Mouse (Mus musculus): ENCODE measurements around the gene Tsc2. TPM values are rescaled to one million over a fixed set of nuclear protein-coding genes. Genes with fewer than 3 reads are reported as not detected.

Gene Tsc2
- polyA plus RNA-seq, 1 experiment from 2014 or later = 46.2 TPM

DNA sequence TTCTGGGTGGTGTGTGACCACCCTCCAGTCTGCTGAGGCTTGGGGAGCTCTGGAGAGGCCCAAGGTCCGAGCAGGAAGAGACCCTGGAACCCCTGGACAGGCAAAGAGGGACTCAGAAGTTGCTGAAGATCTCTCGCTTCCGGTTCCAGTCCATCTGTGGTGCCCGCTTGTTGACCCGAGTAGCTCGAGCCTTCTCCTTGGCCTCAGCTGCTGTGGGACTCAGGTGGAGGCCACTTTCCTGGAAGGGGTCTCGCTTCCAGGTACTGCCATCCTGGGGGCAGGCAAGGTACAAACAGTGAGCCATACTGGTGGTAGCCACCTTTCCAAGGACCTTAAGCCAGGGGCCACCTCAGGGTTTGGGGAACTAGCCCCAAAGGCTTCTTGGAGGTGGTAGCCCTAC lies 7.7 kb upstream of the Tsc2 start:
- Histone ChIP-seq H3K4me2 (ENCODE audit: low read depth, low read length) (peak overlapping the region; percentile 17; the same call in 1 of the 2 replicates), H3K4me1 (ENCODE audit: control insufficient read depth, insufficient read depth, low read length) (peaks cover 15% of the 10 kb centered on the region), H3K9me3 (replicated peaks; ENCODE audit: control insufficient read depth, low read length) (no peaks in the 10 kb centered on the region), H3K27ac (replicated peaks; ENCODE audit: low read depth, low read length) (peak overlapping the region; percentile 91), H3K9ac (replicated peaks; ENCODE audit: low read length) (peak overlapping the region; percentile 29), H3K4me3 (ENCODE audit: low read depth, low read length) (no peak overlapping the region), H3K36me3 (replicated peaks; ENCODE audit: control insufficient read depth, insufficient read depth, low read depth, low read length) (no peaks in the 10 kb centered on the region), H3K27me3 (ENCODE audit: control insufficient read depth, insufficient read depth, low read length) (no peaks in the 10 kb centered on the region)
- WGBS = 80% methylated on average over 7 of the region's 7 CpGs
- no peak for DNase-seq (ENCODE audit: low spot score)
- ATAC-seq (replicated peaks; ENCODE audit: insufficient number of reproducible peaks, low FRiP score, low TSS enrichment, low read depth) = no peak

DNA sequence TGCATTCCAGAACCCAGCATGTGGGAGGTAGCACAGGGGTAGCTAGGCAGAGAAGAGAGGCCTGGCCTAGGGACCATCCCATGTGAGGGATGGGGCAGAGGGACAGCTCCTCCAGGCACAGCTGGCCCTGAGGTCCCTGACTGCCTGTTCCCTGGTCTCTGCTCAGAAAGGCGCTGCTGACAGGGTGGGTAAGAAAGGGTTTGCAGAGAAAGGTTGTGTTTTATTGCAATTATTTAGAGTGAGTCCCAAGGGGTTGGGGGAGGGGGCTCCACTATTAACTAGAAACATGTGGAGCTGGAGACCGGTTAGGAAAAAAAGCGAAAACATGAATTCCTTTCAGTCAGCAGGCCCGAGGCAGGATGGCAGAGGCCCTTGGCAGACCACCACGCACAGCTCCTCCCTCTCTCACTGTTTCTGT lies 7.2 kb upstream of the Tsc2 start:
- Histone ChIP-seq H3K9me3 (replicated peaks; ENCODE audit: control insufficient read depth, low read length) (no peaks in the 10 kb centered on the region), H3K4me3 (ENCODE audit: low read depth, low read length) (no peak overlapping the region), H3K9ac (replicated peaks; ENCODE audit: low read length) (peak overlapping the region; percentile 29), H3K27me3 (ENCODE audit: control insufficient read depth, insufficient read depth, low read length) (no peaks in the 10 kb centered on the region), H3K27ac (replicated peaks; ENCODE audit: low read depth, low read length) (peak overlapping the region; percentile 91), H3K4me2 (ENCODE audit: low read depth, low read length) (peak overlapping the region; percentile 24; the same call in 1 of the 2 replicates), H3K4me1 (ENCODE audit: control insufficient read depth, insufficient read depth, low read length) (peaks cover 14% of the 10 kb centered on the region), H3K36me3 (replicated peaks; ENCODE audit: control insufficient read depth, insufficient read depth, low read depth, low read length) (no peaks in the 10 kb centered on the region)
- 29% methylated on average over 5 of the region's 5 CpGs for WGBS
- ATAC-seq (replicated peaks; ENCODE audit: insufficient number of reproducible peaks, low FRiP score, low TSS enrichment, low read depth) (peak; percentile 76), DNase-seq (ENCODE audit: low spot score) (peak; percentile 84)

DNA sequence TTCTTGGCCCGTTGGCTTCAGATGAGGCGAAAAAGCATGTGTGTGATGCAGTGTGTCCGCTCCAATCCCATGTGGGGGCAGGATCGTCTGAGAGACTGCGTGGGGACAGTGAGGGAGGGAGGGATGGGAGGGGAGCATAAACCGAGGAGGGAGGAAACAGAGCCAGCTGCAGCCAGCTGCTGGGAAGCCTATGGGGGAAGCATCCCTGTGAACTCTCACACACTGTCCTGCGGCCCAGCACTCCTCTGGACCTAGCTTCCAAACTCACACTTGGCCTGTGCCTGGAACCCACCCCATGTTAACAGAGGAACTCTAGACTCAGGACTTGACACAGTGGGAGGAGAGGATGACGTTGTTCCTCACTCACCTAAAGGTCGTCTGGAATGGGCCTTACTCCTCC lies 6.4 kb upstream of the Tsc2 start:
- Histone ChIP-seq H3K4me3 (ENCODE audit: low read depth, low read length) (no peak overlapping the region), H3K4me2 (ENCODE audit: low read depth, low read length) (no peak overlapping the region), H3K27me3 (ENCODE audit: control insufficient read depth, insufficient read depth, low read length) (no peaks in the 10 kb centered on the region), H3K9me3 (replicated peaks; ENCODE audit: control insufficient read depth, low read length) (no peaks in the 10 kb centered on the region), H3K4me1 (ENCODE audit: control insufficient read depth, insufficient read depth, low read length) (peaks cover 8% of the 10 kb centered on the region), H3K27ac (replicated peaks; ENCODE audit: low read depth, low read length) (peak overlapping the region; percentile 91), H3K9ac (replicated peaks; ENCODE audit: low read length) (no peak overlapping the region), H3K36me3 (replicated peaks; ENCODE audit: control insufficient read depth, insufficient read depth, low read depth, low read length) (no peaks in the 10 kb centered on the region)
- DNase-seq (ENCODE audit: low spot score) (no peak), ATAC-seq (replicated peaks; ENCODE audit: insufficient number of reproducible peaks, low FRiP score, low TSS enrichment, low read depth) (0 out of 2 replicates have a peak, but pooled peaks have one; percentile 7)
- 47% methylated on average over 9 of the region's 9 CpGs for WGBS

DNA sequence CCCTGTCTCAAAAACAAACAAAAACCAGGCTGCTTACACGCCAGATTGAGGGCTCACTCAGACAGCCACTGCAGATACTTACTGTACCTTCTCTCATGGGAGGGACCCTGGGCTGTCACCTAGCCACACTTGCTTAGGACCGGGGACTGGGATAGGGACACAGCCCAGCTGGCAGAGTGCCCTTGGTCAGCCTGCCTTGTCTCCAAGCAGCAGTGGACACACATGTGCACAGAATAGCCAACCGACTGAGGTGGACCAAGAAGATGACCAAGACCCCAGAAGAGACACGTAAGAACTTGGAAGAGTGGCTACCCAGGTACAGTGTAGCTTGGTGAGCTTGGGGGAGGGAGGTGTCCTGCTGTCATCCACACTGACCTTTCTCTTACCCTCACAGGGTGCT lies 5.8 kb upstream of the Tsc2 start:
- no peak overlapping the region for H3K9ac ChIP-seq (replicated peaks; ENCODE audit: low read length)
- H3K4me1 ChIP-seq (ENCODE audit: control insufficient read depth, insufficient read depth, low read length) = peaks cover 8% of the 10 kb centered on the region
- H3K27ac ChIP-seq (replicated peaks; ENCODE audit: low read depth, low read length) = peak overlapping the region; percentile 91; the same call in 1 of the 2 replicates
- WGBS = 87% methylated on average over 4 of the region's 4 CpGs
- H3K36me3 ChIP-seq (replicated peaks; ENCODE audit: control insufficient read depth, insufficient read depth, low read depth, low read length) = no peaks in the 10 kb centered on the region
- no peaks in the 10 kb centered on the region for H3K27me3 ChIP-seq (ENCODE audit: control insufficient read depth, insufficient read depth, low read length)
- H3K4me2 ChIP-seq (ENCODE audit: low read depth, low read length) = no peak overlapping the region
- no peak for DNase-seq (ENCODE audit: low spot score)
- no peak overlapping the region for H3K4me3 ChIP-seq (ENCODE audit: low read depth, low read length)
- no peak for ATAC-seq (replicated peaks; ENCODE audit: insufficient number of reproducible peaks, low FRiP score, low TSS enrichment, low read depth)
- H3K9me3 ChIP-seq (replicated peaks; ENCODE audit: control insufficient read depth, low read length) = no peaks in the 10 kb centered on the region

DNA sequence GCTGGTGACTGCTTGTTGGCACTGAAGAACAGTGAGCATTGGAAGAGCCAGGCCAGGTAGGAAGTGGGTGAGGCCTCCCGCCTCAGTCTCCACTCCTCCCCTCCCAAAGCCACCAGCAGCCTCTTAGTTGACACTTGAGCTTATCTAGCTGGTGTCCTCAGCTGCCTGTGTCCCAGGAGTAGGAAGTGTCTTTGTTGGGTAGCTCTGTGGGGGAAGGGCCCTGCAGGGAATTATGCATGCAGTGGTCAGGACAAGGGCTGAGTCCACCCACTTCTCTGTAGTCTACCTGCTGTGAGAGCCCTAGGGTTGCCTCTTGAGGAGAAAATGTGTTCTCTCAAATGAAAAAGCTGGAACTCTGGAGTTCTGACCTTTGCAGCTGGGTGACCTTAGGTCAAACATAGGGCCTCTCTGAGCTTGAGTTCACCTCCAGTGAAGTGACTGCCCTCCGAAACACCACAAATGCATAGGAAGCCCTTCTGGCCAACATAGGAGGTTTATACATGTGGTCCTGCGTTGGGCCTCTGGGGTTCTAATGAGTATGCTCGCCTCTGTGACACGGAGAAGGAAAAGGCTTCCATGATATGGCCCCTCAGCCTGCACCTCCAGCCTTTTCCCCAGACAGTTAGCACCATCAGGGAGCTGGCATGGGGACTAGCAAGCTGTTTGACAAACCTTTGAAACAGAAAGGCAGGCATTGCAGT lies 4.5 kb upstream of the Tsc2 start:
- Histone ChIP-seq H3K4me1 (ENCODE audit: control insufficient read depth, insufficient read depth, low read length) (peaks cover 11% of the 10 kb centered on the region), H3K9ac (replicated peaks; ENCODE audit: low read length) (no peak overlapping the region), H3K4me2 (ENCODE audit: low read depth, low read length) (no peak overlapping the region), H3K27ac (replicated peaks; ENCODE audit: low read depth, low read length) (no peak overlapping the region), H3K27me3 (ENCODE audit: control insufficient read depth, insufficient read depth, low read length) (no peaks in the 10 kb centered on the region), H3K36me3 (replicated peaks; ENCODE audit: control insufficient read depth, insufficient read depth, low read depth, low read length) (no peaks in the 10 kb centered on the region), H3K9me3 (replicated peaks; ENCODE audit: control insufficient read depth, low read length) (no peaks in the 10 kb centered on the region), H3K4me3 (ENCODE audit: low read depth, low read length) (no peak overlapping the region)
- ATAC-seq (replicated peaks; ENCODE audit: insufficient number of reproducible peaks, low FRiP score, low TSS enrichment, low read depth) = no peak
- 61% methylated on average over 5 of the region's 5 CpGs for WGBS
- no peak for DNase-seq (ENCODE audit: low spot score)

DNA sequence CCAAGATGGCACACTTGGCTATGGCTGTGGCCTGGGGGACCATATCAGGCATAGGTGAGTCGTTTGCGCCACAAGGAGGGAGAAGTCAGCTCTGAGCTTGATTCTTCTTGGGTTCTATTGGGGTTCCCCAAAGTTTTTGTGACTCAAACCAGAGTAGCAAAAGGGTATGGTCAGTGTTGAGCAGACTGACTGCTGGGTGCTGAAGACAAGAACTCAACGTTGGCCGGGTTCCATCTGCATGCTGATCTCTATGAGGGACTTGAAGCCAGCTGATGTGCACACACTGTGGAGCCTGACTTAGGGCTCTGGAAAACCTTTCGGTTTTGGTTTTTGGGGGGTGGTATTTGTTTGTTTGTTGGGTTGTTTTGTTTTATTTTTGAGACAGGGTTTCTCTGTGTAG lies 3.3 kb upstream of the Tsc2 start:
- Histone ChIP-seq H3K27me3 (ENCODE audit: control insufficient read depth, insufficient read depth, low read length) (no peaks in the 10 kb centered on the region), H3K27ac (replicated peaks; ENCODE audit: low read depth, low read length) (no peak overlapping the region), H3K4me1 (ENCODE audit: control insufficient read depth, insufficient read depth, low read length) (peaks cover 14% of the 10 kb centered on the region), H3K9ac (replicated peaks; ENCODE audit: low read length) (no peak overlapping the region), H3K36me3 (replicated peaks; ENCODE audit: control insufficient read depth, insufficient read depth, low read depth, low read length) (no peaks in the 10 kb centered on the region), H3K4me3 (ENCODE audit: low read depth, low read length) (no peak overlapping the region), H3K9me3 (replicated peaks; ENCODE audit: control insufficient read depth, low read length) (no peaks in the 10 kb centered on the region), H3K4me2 (ENCODE audit: low read depth, low read length) (no peak overlapping the region)
- WGBS = 91% methylated on average over 5 of the region's 5 CpGs
- DNase-seq (ENCODE audit: low spot score) (no peak), ATAC-seq (replicated peaks; ENCODE audit: insufficient number of reproducible peaks, low FRiP score, low TSS enrichment, low read depth) (no peak)

DNA sequence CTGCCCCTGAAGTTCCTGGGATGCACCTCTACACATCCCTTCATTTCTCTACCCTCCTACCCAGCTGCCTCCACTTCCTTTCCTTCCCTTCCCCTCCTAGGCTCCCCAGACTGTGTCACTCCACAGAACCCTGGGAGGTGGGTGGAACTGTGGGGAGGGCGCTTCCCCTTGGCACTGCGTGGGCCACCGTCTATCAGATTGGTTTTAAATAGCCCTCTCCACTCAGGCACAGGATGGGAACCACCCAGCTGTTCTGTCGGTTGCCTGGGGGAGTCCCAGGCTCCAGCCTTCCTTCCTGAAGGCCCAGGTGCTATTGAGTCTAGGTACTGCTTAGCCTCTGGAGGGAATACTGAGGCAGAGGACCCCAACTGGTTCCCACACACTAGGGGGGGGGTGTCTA lies 2.6 kb upstream of the Tsc2 start:
- H3K36me3 ChIP-seq (replicated peaks; ENCODE audit: control insufficient read depth, insufficient read depth, low read depth, low read length) = no peaks in the 10 kb centered on the region; the same call in 1 of the 2 replicates
- WGBS = 94% methylated on average over 4 of the region's 4 CpGs
- H3K4me1 ChIP-seq (ENCODE audit: control insufficient read depth, insufficient read depth, low read length) = peaks cover 11% of the 10 kb centered on the region

DNA sequence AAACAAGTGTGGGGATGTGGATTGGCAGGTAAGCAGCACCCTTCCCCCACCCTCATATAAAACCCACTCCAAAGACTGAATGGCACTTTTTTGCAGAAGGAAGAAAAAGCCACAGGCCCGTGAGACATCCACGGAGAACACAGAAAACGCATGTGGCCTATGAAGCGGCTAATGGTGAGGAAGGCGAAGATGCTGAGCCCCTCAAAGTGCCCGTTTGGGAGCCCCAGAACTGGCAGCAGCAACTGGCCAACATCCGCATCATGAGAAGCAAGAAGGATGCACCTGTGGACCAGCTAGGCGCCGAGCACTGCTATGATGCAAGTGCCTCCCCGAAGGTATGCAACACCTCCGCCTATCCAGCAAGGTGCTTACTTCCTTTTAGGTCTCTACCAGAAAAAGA lies 1.4 kb upstream of the Tsc2 start:
- no peaks in the 10 kb centered on the region for H3K27me3 ChIP-seq (ENCODE audit: control insufficient read depth, insufficient read depth, low read length)
- no peak overlapping the region for H3K9ac ChIP-seq (replicated peaks; ENCODE audit: low read length)
- H3K36me3 ChIP-seq (replicated peaks; ENCODE audit: control insufficient read depth, insufficient read depth, low read depth, low read length) = peaks cover 3% of the 10 kb centered on the region
- H3K4me1 ChIP-seq (ENCODE audit: control insufficient read depth, insufficient read depth, low read length) = peaks cover 6% of the 10 kb centered on the region; the same call in 1 of the 2 replicates
- no peak for DNase-seq (ENCODE audit: low spot score)
- WGBS = 92% methylated on average over 11 of the region's 11 CpGs
- no peaks in the 10 kb centered on the region for H3K9me3 ChIP-seq (replicated peaks; ENCODE audit: control insufficient read depth, low read length)
- no peak for ATAC-seq (replicated peaks; ENCODE audit: insufficient number of reproducible peaks, low FRiP score, low TSS enrichment, low read depth)
- H3K27ac ChIP-seq (replicated peaks; ENCODE audit: low read depth, low read length) = no peak overlapping the region
- H3K4me2 ChIP-seq (ENCODE audit: low read depth, low read length) = no peak overlapping the region
- H3K4me3 ChIP-seq (ENCODE audit: low read depth, low read length) = no peak overlapping the region

More for the DNA sequence above, 2.6 kb upstream of the Tsc2 start:
- no peak overlapping the region for H3K4me2 ChIP-seq (ENCODE audit: low read depth, low read length)
- no peak overlapping the region for H3K4me3 ChIP-seq (ENCODE audit: low read depth, low read length)
- H3K9me3 ChIP-seq (replicated peaks; ENCODE audit: control insufficient read depth, low read length) = no peaks in the 10 kb centered on the region
- DNase-seq (ENCODE audit: low spot score) (no peak), ATAC-seq (replicated peaks; ENCODE audit: insufficient number of reproducible peaks, low FRiP score, low TSS enrichment, low read depth) (no peak)
- no peaks in the 10 kb centered on the region for H3K27me3 ChIP-seq (ENCODE audit: control insufficient read depth, insufficient read depth, low read length)
- H3K27ac ChIP-seq (replicated peaks; ENCODE audit: low read depth, low read length) = no peak overlapping the region
- no peak overlapping the region for H3K9ac ChIP-seq (replicated peaks; ENCODE audit: low read length)
